Mouse (Mus musculus) heart, embryonic 13.5 days (tissue): Measurements from ENCODE around the gene Olfr102. TPM values are rescaled to one million over a fixed set of nuclear protein-coding genes. Genes with fewer than 3 reads are reported as not detected.
A peak's percentile ranks its signal among the peaks of the same experiment; 100 is the strongest.

Experiments
- ATAC-seq: fragments of 200-750 bp; cut with Nextera tagmentation; 2 replicates; pipeline ENCODE4 v1.8.0; 2017; ENCODE audit warnings: moderate TSS enrichment; ENCODE audit not compliant: insufficient number of reproducible peaks, low FRiP score, low TSS enrichment; ENCODE audit errors: extremely low read depth
- H3K27ac ChIP-seq: fragments of 300-500 bp; sonication (generic); replicated peaks from 2 replicates; pipeline ENCODE4 v1.5.1; 2015; ENCODE audit warnings: moderate library complexity, mild to moderate bottlenecking, inconsistent platforms
- H3K27me3 ChIP-seq: fragments of 300-500 bp; sonication (generic); replicated peaks from 2 replicates; pipeline ENCODE4 v1.6.1; 2015; ENCODE audit warnings: mild to moderate bottlenecking, inconsistent platforms
- H3K36me3 ChIP-seq: fragments of 300-500 bp; sonication (generic); 2 replicates; pipeline ENCODE4 v1.6.1; 2015; ENCODE audit warnings: mild to moderate bottlenecking, inconsistent platforms
- H3K4me1 ChIP-seq: fragments of 300-500 bp; sonication (generic); 2 replicates; pipeline ENCODE4 v1.6.1; 2015; ENCODE audit warnings: inconsistent platforms
- H3K4me2 ChIP-seq: fragments of 300-500 bp; sonication (generic); 2 replicates; pipeline ENCODE4 v1.6.1; 2015; ENCODE audit warnings: inconsistent platforms, mild to moderate bottlenecking, moderate library complexity
- H3K4me3 ChIP-seq: fragments of 300-500 bp; sonication (generic); 2 replicates; pipeline ENCODE4 v1.5.1; 2015; ENCODE audit warnings: moderate library complexity, mild to moderate bottlenecking, inconsistent platforms
- H3K9ac ChIP-seq: fragments of 300-500 bp; sonication (generic); 2 replicates; pipeline ENCODE4 v1.6.1; 2015; ENCODE audit warnings: inconsistent platforms, mild to moderate bottlenecking, moderate library complexity
- H3K9me3 ChIP-seq: fragments of 300-500 bp; sonication (generic); 2 replicates; pipeline ENCODE4 v1.6.1; 2016; ENCODE audit warnings: inconsistent platforms
- WGBS: fragments of 180-500 bp; shearing (Covaris S2); methylation state at CpG from one replicate; pipeline ENCODE4 v1.1.7; 2015; ENCODE audit warnings: mixed read lengths; 5-methylcytosine and 5-hydroxymethylcytosine counted together
- polyA plus RNA-seq: library from polyadenylated mRNA; unstranded; fragments of >200 nt; fragmentation: Nextera tagmentation; extraction: Ambion mirVana; gene quantifications from 2 replicates; pipeline ENCODE4 v1.2.1, GENCODE M21; 2015

Gene Olfr102
- polyA plus RNA-seq, 1 experiment from 2014 or later = not detected

GRCm38 (mm10) chr17:37270058-37270701, 46.7 kb downstream of the Olfr102 start, which contains the start of gene H2-M3:
H2-M3 (plus strand) TSS chr17:37270220.
- 1% methylated on average over 26 of the region's 26 CpGs for WGBS
- Histone ChIP-seq H3K9me3 (no peaks in the 10 kb centered on the region), H3K27me3 (0 out of 2 replicates have a peak, but pooled peaks cover 8% of the 10 kb centered on the region), H3K4me3 (peak within 1 kb of the TSS; percentile 66), H3K4me1 (peaks cover 7% of the 10 kb centered on the region), H3K4me2 (peak within 1 kb of the TSS; percentile 99), H3K9ac (peak within 1 kb of the TSS; percentile 69), H3K27ac (no peak within 1 kb of the TSS), H3K36me3 (no peaks in the 10 kb centered on the region)
- ATAC-seq = 0 out of 2 replicates have a peak, but pooled peaks have one; percentile 64

- no peak within 1 kb of the TSS for H3K4me2 ChIP-seq
- ATAC-seq = no peak
- 82% methylated on average over 1 of the region's 1 CpGs for WGBS
- no peak within 1 kb of the TSS for H3K4me3 ChIP-seq
- H3K27ac ChIP-seq = no peak within 1 kb of the TSS
- no peaks in the 10 kb centered on the region for H3K27me3 ChIP-seq
- no peak within 1 kb of the TSS for H3K9ac ChIP-seq
- H3K4me1 ChIP-seq = no peaks in the 10 kb centered on the region
- no peaks in the 10 kb centered on the region for H3K36me3 ChIP-seq
- H3K9me3 ChIP-seq = no peaks in the 10 kb centered on the region
Observed at GRCm38 (mm10) chr17:37263626-37264025, 53.2 kb downstream of the Olfr102 start, which contains the start of gene Olfr98. Olfr98 (minus strand) TSS chr17:37263749.

Other genes starting within 250 kb of the Olfr102 start
- not detected in 2 replicates for gene Olfr90, start 228.6 kb downstream of the Olfr102 start, polyA plus RNA-seq
- not detected in 2 replicates for gene Olfr91, start 218.8 kb downstream of the Olfr102 start, polyA plus RNA-seq
- gene Olfr92, start 197.0 kb downstream of the Olfr102 start, polyA plus RNA-seq = not detected in 2 replicates
- not detected in 2 replicates for gene Olfr93, start 155.6 kb downstream of the Olfr102 start, polyA plus RNA-seq
- gene Ubd, start 123.2 kb downstream of the Olfr102 start, polyA plus RNA-seq = not detected in 2 replicates
- gene Olfr94, start 116.1 kb downstream of the Olfr102 start, polyA plus RNA-seq = not detected in 2 replicates
- gene Olfr95, start 103.9 kb downstream of the Olfr102 start, polyA plus RNA-seq = not detected in 2 replicates
- not detected in 2 replicates for gene Olfr96, start 96.9 kb downstream of the Olfr102 start, polyA plus RNA-seq
- gene Olfr97, start 79.7 kb downstream of the Olfr102 start, polyA plus RNA-seq = not detected in 2 replicates
- gene Olfr98, start 53.3 kb downstream of the Olfr102 start, polyA plus RNA-seq = not detected in 2 replicates
- 0.80 and 1.0 TPM in 2 replicates for gene H2-M3, start 46.8 kb downstream of the Olfr102 start, polyA plus RNA-seq
- gene Olfr99, start 33.6 kb downstream of the Olfr102 start, polyA plus RNA-seq = not detected in 2 replicates
- gene Olfr101, start 12.7 kb downstream of the Olfr102 start, polyA plus RNA-seq = not detected in 2 replicates
- not detected in 2 replicates for gene Olfr103, start 22.6 kb upstream of the Olfr102 start, polyA plus RNA-seq
- gene Olfr104-ps, start 42.5 kb upstream of the Olfr102 start, polyA plus RNA-seq = not detected in 2 replicates
- gene Olfr105-ps, start 62.0 kb upstream of the Olfr102 start, polyA plus RNA-seq = not detected in 2 replicates
- gene Olfr106-ps, start 73.3 kb upstream of the Olfr102 start, polyA plus RNA-seq = not detected in 2 replicates
- not detected in 2 replicates for gene Olfr107, start 82.2 kb upstream of the Olfr102 start, polyA plus RNA-seq
- gene Olfr108, start 128.4 kb upstream of the Olfr102 start, polyA plus RNA-seq = not detected in 2 replicates
- not detected in 2 replicates for gene Olfr109, start 141.9 kb upstream of the Olfr102 start, polyA plus RNA-seq
- not detected in 2 replicates for gene H2-M2, start 166.5 kb upstream of the Olfr102 start, polyA plus RNA-seq
- not detected in 2 replicates for gene Olfr110, start 175.4 kb upstream of the Olfr102 start, polyA plus RNA-seq
- not detected in 2 replicates for gene Olfr111, start 191.0 kb upstream of the Olfr102 start, polyA plus RNA-seq